Mouse (Mus musculus) midbrain, embryonic 16.5 days (tissue): ENCODE measurements around the gene Mfsd4b3. TPM values are rescaled to one million over a fixed set of nuclear protein-coding genes. Genes with fewer than 3 reads are reported as not detected.

Experiments used
- ATAC-seq: fragments of 200-750 bp; cut with Nextera tagmentation; 2 replicates; pipeline ENCODE4 v1.8.0; 2017; ENCODE audit warnings: moderate TSS enrichment
- H3K27ac ChIP-seq: fragments of 300-500 bp; sonication (generic); 2 replicates; pipeline ENCODE4 v1.5.1; 2014; ENCODE audit warnings: mild to moderate bottlenecking, low read length, mixed read lengths
- H3K27me3 ChIP-seq: fragments of 300-500 bp; sonication (generic); 2 replicates; pipeline ENCODE4 v1.6.1; 2014; ENCODE audit warnings: low read depth, low read length, mixed read lengths; ENCODE audit not compliant: control insufficient read depth, insufficient read depth
- H3K36me3 ChIP-seq: fragments of 300-500 bp; sonication (generic); 2 replicates; pipeline ENCODE4 v1.6.1; 2014; ENCODE audit warnings: mild to moderate bottlenecking, low read length, moderate library complexity, mixed read lengths; ENCODE audit not compliant: control insufficient read depth, insufficient read depth
- H3K4me1 ChIP-seq: fragments of 300-500 bp; sonication (generic); 2 replicates; pipeline ENCODE4 v1.6.1; 2014; ENCODE audit warnings: mild to moderate bottlenecking, low read length, mixed read lengths; ENCODE audit not compliant: control insufficient read depth, insufficient read depth
- H3K4me2 ChIP-seq: fragments of 300-500 bp; sonication (generic); 2 replicates; pipeline ENCODE4 v1.6.1; 2014; ENCODE audit warnings: mild to moderate bottlenecking, low read length, mixed read lengths
- H3K4me3 ChIP-seq: fragments of 300-500 bp; sonication (generic); 2 replicates; pipeline ENCODE4 v1.5.1; 2014; ENCODE audit warnings: low read depth, mild to moderate bottlenecking, low read length, moderate library complexity, mixed read lengths
- H3K9ac ChIP-seq: fragments of 300-500 bp; sonication (generic); 2 replicates; pipeline ENCODE4 v1.6.1; 2014; ENCODE audit warnings: low read depth, low read length, mixed read lengths
- H3K9me3 ChIP-seq: fragments of 300-500 bp; sonication (generic); replicated peaks from 2 replicates; pipeline ENCODE4 v1.6.1; 2014; ENCODE audit warnings: mild to moderate bottlenecking, low read length, mixed read lengths; ENCODE audit not compliant: control insufficient read depth, poor library complexity, severe bottlenecking
- WGBS: fragments of 180-500 bp; shearing (Covaris S2); extraction: QIAGEN DNeasy Blood & Tissue Kit; methylation state at CpG from one replicate; pipeline ENCODE4 v1.1.7; 2014; 5-methylcytosine and 5-hydroxymethylcytosine counted together
- polyA plus RNA-seq: library from polyadenylated mRNA; unstranded; fragments of >200 nt; fragmentation: Nextera tagmentation; extraction: Ambion mirVana; gene quantifications from 2 replicates; pipeline ENCODE4 v1.2.1, GENCODE M21; 2015

Mfsd4b3 gene
- polyA plus RNA-seq, 1 experiment from 2014 or later: 0.10 TPM

- Histone ChIP-seq H3K4me1 (no peaks in the 10 kb centered on the region), H3K4me3 (no peak overlapping the region), H3K9me3 (peaks cover 6% of the 10 kb centered on the region; the same call in 1 of the 2 replicates), H3K27ac (no peak overlapping the region), H3K4me2 (no peak overlapping the region), H3K9ac (no peak overlapping the region), H3K36me3 (no peaks in the 10 kb centered on the region), H3K27me3 (no peaks in the 10 kb centered on the region)
- ATAC-seq: no peak
- WGBS: 96% methylated on average over 1 of the region's 1 CpGs
Observed at GRCm38 (mm10) chr10:39978231-39978630, 18.3 kb upstream of the Mfsd4b3 start.

DNA sequence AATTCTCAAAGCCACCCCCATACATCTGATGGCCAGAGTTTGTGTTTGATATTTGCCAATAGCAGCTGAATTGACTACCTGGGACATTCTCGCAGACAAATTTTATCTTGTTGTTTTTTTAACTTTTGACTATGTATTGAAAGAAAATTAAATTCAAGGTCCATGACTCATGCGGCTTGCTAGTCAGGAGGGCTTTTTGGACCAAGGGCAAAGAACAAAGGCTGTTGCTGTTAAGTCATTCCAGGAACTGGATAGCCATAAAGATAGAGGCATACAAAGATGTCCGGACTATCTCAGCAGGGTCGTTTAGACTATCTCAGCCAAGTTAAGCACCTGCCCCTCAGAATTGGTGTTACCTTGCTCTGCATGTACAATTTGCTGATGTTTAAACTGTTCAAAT is 17.4 kb upstream of the Mfsd4b3 start:
- Histone ChIP-seq H3K36me3 (no peaks in the 10 kb centered on the region), H3K4me1 (no peaks in the 10 kb centered on the region), H3K27me3 (no peaks in the 10 kb centered on the region), H3K4me3 (no peak overlapping the region), H3K27ac (no peak overlapping the region), H3K4me2 (no peak overlapping the region), H3K9me3 (peaks cover 6% of the 10 kb centered on the region; the same call in 1 of the 2 replicates), H3K9ac (no peak overlapping the region)
- ATAC-seq: no peak
- WGBS: 94% methylated on average over 4 of the region's 4 CpGs

- H3K9me3 ChIP-seq: peaks cover 6% of the 10 kb centered on the region; the same call in 1 of the 2 replicates
- no peaks in the 10 kb centered on the region for H3K36me3 ChIP-seq
- 35% methylated on average over 2 of the region's 2 CpGs for WGBS
- H3K4me3 ChIP-seq: no peak overlapping the region
- no peak for ATAC-seq
- H3K4me2 ChIP-seq: no peak overlapping the region
- H3K4me1 ChIP-seq: no peaks in the 10 kb centered on the region
- no peaks in the 10 kb centered on the region for H3K27me3 ChIP-seq
- no peak overlapping the region for H3K27ac ChIP-seq
- H3K9ac ChIP-seq: no peak overlapping the region
Observed at GRCm38 (mm10) chr10:39975771-39976170, 15.8 kb upstream of the Mfsd4b3 start.

DNA sequence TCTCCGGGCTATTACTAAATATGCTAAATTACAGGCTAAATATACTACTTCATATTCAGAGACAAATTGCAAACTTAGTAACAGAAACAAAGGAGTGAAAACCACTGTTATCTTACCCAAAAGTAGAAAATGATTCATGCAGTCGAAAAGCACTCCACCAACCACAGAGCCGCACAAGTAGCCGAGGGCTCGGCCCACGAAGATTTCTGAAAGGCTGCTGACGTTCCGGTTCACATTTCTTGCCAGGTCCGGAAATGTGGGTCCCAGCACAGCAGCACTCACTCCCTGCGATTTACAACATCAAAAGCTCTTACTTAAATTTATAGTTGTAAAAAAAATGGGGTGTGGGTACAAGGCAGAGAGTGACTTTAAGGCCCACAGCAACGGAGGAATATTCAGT is 15.0 kb upstream of the Mfsd4b3 start:
- no peak overlapping the region for H3K4me3 ChIP-seq
- WGBS: 64% methylated on average over 11 of the region's 11 CpGs
- H3K36me3 ChIP-seq: no peaks in the 10 kb centered on the region
- no peaks in the 10 kb centered on the region for H3K27me3 ChIP-seq
- no peak overlapping the region for H3K27ac ChIP-seq
- H3K9ac ChIP-seq: no peak overlapping the region
- H3K4me1 ChIP-seq: no peaks in the 10 kb centered on the region
- ATAC-seq: no peak
- no peak overlapping the region for H3K4me2 ChIP-seq
- peaks cover 6% of the 10 kb centered on the region; the same call in 1 of the 2 replicates for H3K9me3 ChIP-seq

GRCm38 (mm10) chr10:39967512-39967911 is 7.6 kb upstream of the Mfsd4b3 start:
- 91% methylated on average over 3 of the region's 3 CpGs for WGBS
- Histone ChIP-seq H3K4me3 (no peak overlapping the region), H3K9me3 (no peaks in the 10 kb centered on the region), H3K4me1 (no peaks in the 10 kb centered on the region), H3K27ac (no peak overlapping the region), H3K36me3 (no peaks in the 10 kb centered on the region), H3K9ac (no peak overlapping the region), H3K27me3 (no peaks in the 10 kb centered on the region), H3K4me2 (no peak overlapping the region)
- no peak for ATAC-seq

DNA sequence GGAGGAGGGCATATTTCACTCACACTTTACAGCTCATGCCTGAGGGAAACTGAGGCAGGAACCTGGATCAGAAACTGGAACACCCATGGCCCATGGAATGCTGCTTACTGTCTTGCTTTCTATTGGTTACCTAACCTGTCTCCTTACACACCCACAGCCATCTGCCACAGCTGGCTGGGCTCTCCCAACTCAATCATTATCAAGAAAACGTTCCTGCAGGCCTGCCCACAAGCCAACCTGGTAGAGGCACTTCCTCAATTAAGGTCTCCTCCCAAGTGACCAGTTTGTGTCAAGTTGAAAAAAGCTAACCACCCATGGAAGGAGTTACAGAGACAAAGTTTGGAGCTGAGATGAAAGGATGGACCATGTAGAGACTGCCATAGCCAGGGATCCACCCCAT is 2.0 kb upstream of the Mfsd4b3 start:
- no peaks in the 10 kb centered on the region for H3K9me3 ChIP-seq
- H3K4me1 ChIP-seq: peaks cover 3% of the 10 kb centered on the region; the same call in 1 of the 2 replicates
- 60% methylated on average over 1 of the region's 1 CpGs for whole genome bisulfite sequencing
- H3K27me3 ChIP-seq: no peaks in the 10 kb centered on the region
- H3K9ac ChIP-seq: no peak overlapping the region
- no peak overlapping the region for H3K4me2 ChIP-seq
- no peak for ATAC-seq
- H3K27ac ChIP-seq: no peak overlapping the region
- H3K4me3 ChIP-seq: no peak overlapping the region
- no peaks in the 10 kb centered on the region for H3K36me3 ChIP-seq

GRCm38 (mm10) chr10:39960441-39960822 is 479 bp upstream of the Mfsd4b3 start:
- 0 out of 2 replicates have a peak overlapping the region, but pooled peaks have one; percentile 21 for H3K9ac ChIP-seq
- H3K4me1 ChIP-seq: peaks cover 3% of the 10 kb centered on the region; the same call in 1 of the 2 replicates
- H3K36me3 ChIP-seq: no peaks in the 10 kb centered on the region
- H3K27ac ChIP-seq: no peak overlapping the region
- peak; percentile 73 for ATAC-seq
- H3K4me3 ChIP-seq: peak overlapping the region; percentile 48
- no peaks in the 10 kb centered on the region for H3K9me3 ChIP-seq
- peak overlapping the region; percentile 79 for H3K4me2 ChIP-seq
- H3K27me3 ChIP-seq: no peaks in the 10 kb centered on the region
- 44% methylated on average over 11 of the region's 11 CpGs for WGBS

DNA sequence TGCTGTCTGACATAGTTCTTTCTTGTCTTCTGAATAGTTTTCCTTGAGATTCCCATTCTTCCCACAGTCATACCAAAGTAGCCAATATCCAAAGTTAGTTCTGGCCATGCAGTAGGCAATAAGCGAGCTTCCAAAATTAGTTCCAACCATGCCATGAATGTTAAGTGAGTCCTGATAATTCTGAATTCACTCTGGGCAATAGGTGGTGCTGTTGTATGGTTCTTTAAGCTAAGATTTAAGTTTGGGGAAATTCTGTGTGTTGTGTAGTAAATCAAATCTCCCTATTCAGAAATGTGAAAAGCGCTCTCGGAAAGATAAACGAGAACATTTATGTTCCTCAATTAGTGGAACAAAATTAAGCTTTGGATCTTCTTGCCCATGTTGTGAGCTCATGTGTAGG is 1.7 kb downstream of the Mfsd4b3 start:
- no peak for ATAC-seq
- H3K9ac ChIP-seq: no peak overlapping the region
- H3K4me2 ChIP-seq: no peak overlapping the region
- H3K4me1 ChIP-seq: peaks cover 3% of the 10 kb centered on the region; the same call in 1 of the 2 replicates
- no peaks in the 10 kb centered on the region for H3K9me3 ChIP-seq
- H3K36me3 ChIP-seq: no peaks in the 10 kb centered on the region
- H3K27me3 ChIP-seq: no peaks in the 10 kb centered on the region
- H3K4me3 ChIP-seq: no peak overlapping the region
- 74% methylated on average over 4 of the region's 4 CpGs for WGBS
- H3K27ac ChIP-seq: no peak overlapping the region

- Histone ChIP-seq H3K27ac (no peak overlapping the region), H3K36me3 (no peaks in the 10 kb centered on the region), H3K27me3 (no peaks in the 10 kb centered on the region), H3K4me3 (no peak overlapping the region), H3K9ac (no peak overlapping the region), H3K9me3 (no peaks in the 10 kb centered on the region), H3K4me1 (peaks cover 3% of the 10 kb centered on the region; the same call in 1 of the 2 replicates), H3K4me2 (no peak overlapping the region)
- 75% methylated on average over 2 of the region's 2 CpGs for WGBS
- ATAC-seq: no peak
Observed at GRCm38 (mm10) chr10:39956340-39956878, 3.5 kb downstream of the Mfsd4b3 start.
